Mouse (Mus musculus) spleen, postnatal 0 days (tissue): ENCODE measurements around the gene Il17re. TPM values are rescaled to one million over a fixed set of nuclear protein-coding genes. Genes with fewer than 3 reads are reported as not detected.

Experiments used
- polyA plus RNA-seq: library from polyadenylated mRNA; unstranded; fragments of >200 nt; fragmentation: Nextera tagmentation; extraction: Ambion mirVana; gene quantifications from 2 replicates; pipeline ENCODE4 v1.2.1, GENCODE M21; 2015

Gene Il17re
- 1.2 and 1.5 TPM in 2 replicates for polyA plus RNA-seq

DNA sequence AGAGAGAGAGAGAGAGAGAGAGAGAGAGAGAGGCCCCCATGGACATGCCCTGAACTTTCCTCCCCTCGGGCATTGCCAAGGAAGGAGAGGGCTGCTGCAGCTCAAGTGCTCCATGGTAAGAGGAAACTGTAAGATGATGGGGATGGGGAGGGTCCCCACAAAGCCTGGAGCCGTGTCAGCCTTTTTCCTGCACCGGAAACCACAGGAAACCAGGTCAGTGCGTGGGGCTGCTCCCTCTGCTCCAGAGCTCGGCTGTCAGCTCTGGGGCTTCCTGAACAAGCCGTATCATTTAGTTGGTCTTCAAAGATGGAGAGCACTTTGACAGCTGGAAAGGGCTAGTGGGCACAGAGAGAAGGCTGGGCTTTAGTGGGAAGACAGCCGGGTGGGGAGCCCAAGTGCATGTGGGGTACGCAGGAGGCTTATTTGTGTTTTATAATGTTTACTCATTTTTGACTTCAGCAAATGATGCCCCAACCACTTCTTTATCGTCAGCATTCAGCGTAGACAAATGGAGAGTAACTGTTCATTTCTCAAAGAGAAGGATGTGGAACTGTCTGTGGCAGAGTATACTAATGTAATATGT lies at the start of gene Il17re:
Gene Il17re, plus strand, starts transcription at position 533 of the 583 bp plus-strand sequence.

DNA sequence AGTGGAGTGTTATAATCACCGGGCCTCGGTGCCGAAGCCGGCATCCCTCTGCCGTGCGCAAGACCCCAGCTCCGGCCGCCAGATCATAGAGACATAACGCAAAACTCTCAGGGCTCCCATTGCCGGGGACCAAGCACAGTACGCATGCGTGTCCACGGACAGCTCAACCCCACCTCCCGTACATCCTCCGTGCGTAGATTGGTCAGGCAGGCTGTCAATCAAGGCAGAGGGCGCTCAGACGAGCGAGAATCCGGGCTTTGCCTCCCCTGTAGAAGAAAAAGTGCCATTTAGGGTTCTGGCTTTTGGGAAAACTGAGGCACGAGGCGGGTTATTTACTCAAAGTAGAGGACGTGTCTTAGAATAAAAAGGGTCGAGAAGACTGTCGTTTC lies 39.1 kb upstream of the Il17re start, which contains the start of gene Rpusd3:
Gene Rpusd3, minus strand, starts transcription at position 142 of the 389 bp plus-strand sequence.

DNA sequence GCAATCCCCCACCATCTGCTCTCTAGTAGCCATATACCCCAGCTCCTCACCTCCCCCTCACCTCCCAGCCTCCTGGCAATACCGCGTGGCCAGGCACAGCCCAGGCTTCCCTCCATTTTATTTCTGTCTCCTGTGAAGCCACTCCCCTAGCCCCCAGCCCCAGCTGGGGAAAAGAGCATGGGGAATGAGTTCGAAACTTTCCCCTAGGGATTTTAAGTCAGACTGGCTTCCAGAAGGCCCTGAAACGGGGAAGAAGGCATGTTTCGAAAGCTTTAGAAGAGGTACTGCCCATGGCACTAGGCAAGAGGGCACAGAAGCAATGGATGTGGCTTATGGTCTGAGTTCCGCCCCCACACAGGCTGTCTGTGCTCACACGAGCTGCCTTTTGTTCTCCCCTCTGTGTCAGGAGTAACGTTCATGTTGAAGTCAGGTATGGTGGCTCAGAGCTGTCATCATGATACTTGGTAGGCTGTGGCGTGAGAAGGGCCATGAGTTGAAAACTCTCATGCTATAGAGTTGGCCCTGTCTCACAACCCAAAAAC lies 22.5 kb upstream of the Il17re start, which contains the start of gene Cidec:
Gene Cidec, minus strand, starts transcription at position 97 of the 542 bp plus-strand sequence.

DNA sequence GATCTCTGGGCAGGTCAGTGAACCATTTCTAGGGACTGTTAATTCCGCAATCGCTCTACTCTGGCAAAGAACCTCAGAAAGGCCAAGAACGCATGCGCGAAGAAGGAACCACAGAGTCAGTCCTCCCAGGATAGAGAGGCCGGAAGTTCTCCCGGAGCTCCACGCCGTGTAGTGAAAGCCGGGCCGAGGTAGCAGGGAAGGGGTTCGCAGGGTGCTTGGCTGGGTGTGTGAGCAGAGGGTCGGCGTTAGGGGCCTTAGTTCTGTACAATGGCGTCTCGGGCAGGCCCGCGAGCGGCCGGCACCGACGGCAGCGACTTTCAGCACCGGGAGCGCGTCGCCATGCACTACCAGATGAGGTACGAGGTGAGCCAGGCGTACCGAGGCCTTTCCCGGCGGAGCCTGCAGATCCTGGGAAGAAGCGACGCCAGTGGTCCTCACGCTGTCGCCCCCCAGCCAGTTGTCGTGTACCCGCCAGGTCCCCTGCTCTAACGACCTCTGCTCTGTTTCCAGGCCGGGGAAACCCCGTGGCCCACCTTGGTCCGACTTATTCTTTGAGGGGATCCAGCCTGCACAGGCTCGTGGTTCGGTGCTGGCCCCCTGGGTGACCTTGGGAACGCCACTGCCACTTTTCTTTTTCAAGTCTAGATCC lies 15.7 kb upstream of the Il17re start, which contains the start of gene Jagn1:
Gene Jagn1, plus strand, starts transcription at position 128 of the 649 bp plus-strand sequence.

DNA sequence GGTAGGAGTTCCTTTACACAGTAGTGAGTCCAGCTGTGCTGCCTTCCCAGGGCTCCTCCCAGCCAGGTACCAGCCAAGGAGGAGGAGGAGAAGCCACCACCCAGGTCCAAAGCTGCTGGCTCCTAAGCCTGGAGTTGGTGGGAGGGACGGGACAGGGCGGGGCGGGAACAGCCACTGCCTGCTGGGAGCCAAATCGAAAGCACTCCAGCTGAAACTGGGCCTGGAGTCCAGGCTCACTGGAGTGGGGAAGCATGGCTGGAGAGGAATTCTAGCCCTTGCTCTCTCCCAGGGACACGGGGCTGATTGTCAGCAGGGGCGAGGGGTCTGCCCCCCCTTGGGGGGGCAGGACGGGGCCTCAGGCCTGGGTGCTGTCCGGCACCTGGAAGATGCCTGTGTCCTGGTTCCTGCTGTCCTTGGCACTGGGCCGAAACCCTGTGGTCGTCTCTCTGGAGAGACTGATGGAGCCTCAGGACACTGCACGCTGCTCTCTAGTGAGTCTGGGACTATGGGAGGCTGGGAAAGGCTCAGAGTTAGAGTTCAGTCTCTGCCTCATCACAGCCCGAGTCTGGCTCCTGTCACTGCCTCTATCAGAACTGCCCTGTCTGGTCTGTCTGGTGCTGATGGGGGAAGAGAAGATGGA lies 13.1 kb downstream of the Il17re start, which contains the start of gene Il17rc:
Gene Il17rc, plus strand, starts transcription at position 131 of the 640 bp plus-strand sequence.

DNA sequence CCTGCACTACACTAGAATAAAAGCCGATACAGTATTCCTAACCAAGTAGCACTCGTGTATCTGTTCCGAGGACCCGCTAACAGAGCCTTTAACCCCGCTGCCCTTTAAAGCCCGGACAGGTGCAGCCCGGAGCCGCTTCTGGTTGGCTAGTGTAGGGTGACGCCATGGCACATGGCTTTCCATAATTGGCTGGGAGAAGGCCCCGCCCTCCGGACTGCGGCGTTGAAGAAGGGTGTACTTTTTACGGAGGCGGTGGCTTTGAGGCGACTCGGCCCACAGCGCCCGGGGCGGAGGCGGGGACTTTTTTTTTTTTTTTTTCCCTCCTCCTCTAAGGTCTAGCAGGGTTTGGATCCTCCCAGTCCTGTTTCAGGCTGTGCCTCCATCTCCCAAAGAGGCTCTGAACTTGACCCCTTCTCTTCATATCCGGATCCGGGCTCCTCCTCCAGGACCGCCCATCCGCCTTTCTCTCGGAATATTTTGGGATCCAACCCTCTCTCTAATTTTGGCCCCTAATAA lies 24.9 kb downstream of the Il17re start, which contains the start of gene Creld1:
Gene Creld1, plus strand, starts transcription at position 198 of the 516 bp plus-strand sequence.

DNA sequence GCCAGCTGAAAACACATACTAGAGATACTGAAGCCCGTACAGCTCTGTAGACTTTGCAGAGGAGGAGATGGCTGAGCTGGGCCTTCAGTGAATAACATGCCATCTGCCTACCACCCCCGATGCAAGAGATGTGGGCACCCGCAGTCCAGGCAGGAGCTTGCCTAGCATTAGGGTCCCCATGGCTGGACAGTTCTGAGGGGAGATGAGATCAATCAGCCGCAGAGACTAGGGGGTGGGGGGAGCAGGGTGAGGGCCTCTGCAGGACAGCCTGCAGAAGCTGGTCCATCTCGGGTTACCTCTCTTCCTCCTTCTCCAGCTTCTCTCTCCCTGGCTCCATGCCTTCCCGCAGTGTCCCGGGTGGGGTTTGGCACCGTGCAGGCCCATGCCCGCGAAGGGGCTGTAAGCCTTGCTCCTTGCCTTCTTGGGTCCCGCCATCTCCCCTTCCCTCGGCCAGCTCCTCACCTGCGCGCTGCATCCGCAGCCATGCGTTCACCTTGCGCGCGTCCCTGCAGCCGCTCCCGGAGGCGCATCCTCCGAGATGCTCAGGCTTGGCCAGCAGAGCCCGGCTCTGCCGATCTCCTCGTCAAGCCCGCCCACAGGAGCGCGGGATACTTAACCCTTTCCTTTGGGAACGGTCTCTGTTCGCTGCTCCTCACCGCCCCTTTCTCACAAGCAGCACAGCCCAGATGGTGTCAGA lies 43.3 kb downstream of the Il17re start, which contains the start of gene Prrt3:
Gene Prrt3, minus strand, starts transcription at position 544 of the 697 bp plus-strand sequence.

Other genes starting within 250 kb of the Il17re start
- 15.5 and 19.6 TPM in 2 replicates for gene Mtmr14, start 220.6 kb upstream of the Il17re start, polyA plus RNA-seq
- 0.06 TPM in 1 of 2 replicates, not detected in the other for gene Cpne9, start 176.2 kb upstream of the Il17re start, polyA plus RNA-seq
- 9.4 and 10.9 TPM in 2 replicates for gene Brpf1, start 151.3 kb upstream of the Il17re start, polyA plus RNA-seq
- gene Ogg1, start 131.5 kb upstream of the Il17re start, polyA plus RNA-seq: 8.0 and 9.3 TPM in 2 replicates
- gene Camk1, start 114.5 kb upstream of the Il17re start, polyA plus RNA-seq: 32.5 and 44.0 TPM in 2 replicates
- gene Tada3, start 80.6 kb upstream of the Il17re start, polyA plus RNA-seq: 22.3 and 24.9 TPM in 2 replicates
- 304 and 358 TPM in 2 replicates for gene Arpc4, start 80.4 kb upstream of the Il17re start, polyA plus RNA-seq
- 2.3 and 3.7 TPM in 2 replicates for gene Ttll3, start 69.2 kb upstream of the Il17re start, polyA plus RNA-seq
- gene Rpusd3, start 39.1 kb upstream of the Il17re start, polyA plus RNA-seq: 11.3 and 11.5 TPM in 2 replicates
- not detected in 2 replicates for gene Cidec, start 22.7 kb upstream of the Il17re start, polyA plus RNA-seq
- 38.3 and 39.6 TPM in 2 replicates for gene Jagn1, start 15.9 kb upstream of the Il17re start, polyA plus RNA-seq
- 4.9 and 6.2 TPM in 2 replicates for gene Il17rc, start 12.9 kb downstream of the Il17re start, polyA plus RNA-seq
- 4.4 and 7.4 TPM in 2 replicates for gene Creld1, start 24.8 kb downstream of the Il17re start, polyA plus RNA-seq
- 0.05 and 0.11 TPM in 2 replicates for gene Prrt3, start 43.4 kb downstream of the Il17re start, polyA plus RNA-seq
- 53.2 and 56.0 TPM in 2 replicates for gene Emc3, start 73.2 kb downstream of the Il17re start, polyA plus RNA-seq
- gene Fancd2, start 73.2 kb downstream of the Il17re start, polyA plus RNA-seq: 11.9 and 15.6 TPM in 2 replicates
- 0.37 TPM in 1 of 2 replicates, not detected in the other for gene Fancd2os, start 142.2 kb downstream of the Il17re start, polyA plus RNA-seq
- 138 and 155 TPM in 2 replicates for gene Brk1, start 146.3 kb downstream of the Il17re start, polyA plus RNA-seq
- 16.0 and 19.0 TPM in 2 replicates for gene Vhl, start 165.5 kb downstream of the Il17re start, polyA plus RNA-seq
- 6.9 and 9.2 TPM in 2 replicates for gene Irak2, start 180.0 kb downstream of the Il17re start, polyA plus RNA-seq
- gene Tatdn2, start 238.6 kb downstream of the Il17re start, polyA plus RNA-seq: 0.74 and 1.2 TPM in 2 replicates